Mouse (Mus musculus): ENCODE results near the gene Ddx10. TPM values are rescaled to one million over a fixed set of nuclear protein-coding genes. Genes with fewer than 3 reads are reported as not detected.

Ddx10 gene
- 73.4 TPM for polyA plus RNA-seq (2014; fragmentation: Illumina TruSeq; extraction: RNeasy Lipid Tissue Mini Kit (QIAGEN cat#74804); ENCODE audit: low read depth, low replicate concordance)

GRCm38 (mm10) chr9:53247953-53248397, at the start of gene Ddx10:
Gene Ddx10 (minus strand): TSS chr9:53248053.

Other genes with a start within 250 kb of the Ddx10 start
- 3.1 TPM for gene Exph5, start 53.6 kb upstream of the Ddx10 start, polyA plus RNA-seq (2014; fragmentation: Illumina TruSeq; extraction: RNeasy Lipid Tissue Mini Kit (QIAGEN cat#74804); ENCODE audit: low read depth, low replicate concordance)
- gene Kdelc2, start 136.0 kb upstream of the Ddx10 start, polyA plus RNA-seq (2014; fragmentation: Illumina TruSeq; extraction: RNeasy Lipid Tissue Mini Kit (QIAGEN cat#74804); ENCODE audit: low read depth, low replicate concordance), result 8.6 TPM
- 201 TPM for gene 4930550C14Rik, start 154.3 kb upstream of the Ddx10 start, polyA plus RNA-seq (2014; fragmentation: Illumina TruSeq; extraction: RNeasy Lipid Tissue Mini Kit (QIAGEN cat#74804); ENCODE audit: low read depth, low replicate concordance)

All from testis, adult 10 weeks (tissue).